Mouse (Mus musculus) heart, embryonic 16.5 days (tissue): ENCODE measurements around the gene Rpn1. TPM values are rescaled to one million over a fixed set of nuclear protein-coding genes. Genes with fewer than 3 reads are reported as not detected.

Experiments
- ATAC-seq: fragments of 200-750 bp; cut with Nextera tagmentation; replicated peaks from 2 replicates; pipeline ENCODE4 v1.8.0; 2017; ENCODE audit warnings: moderate number of reproducible peaks; ENCODE audit not compliant: insufficient read depth, low FRiP score; ENCODE audit errors: extremely low read depth
- H3K27ac ChIP-seq: fragments of 300-500 bp; sonication (generic); 2 replicates; pipeline ENCODE4 v1.5.1; 2014; ENCODE audit warnings: mild to moderate bottlenecking, low read length, control low read depth, moderate library complexity
- H3K27me3 ChIP-seq: fragments of 300-500 bp; sonication (generic); 2 replicates; pipeline ENCODE4 v1.6.1; 2014; ENCODE audit warnings: low read length, mixed read lengths; ENCODE audit not compliant: control insufficient read depth, insufficient read depth
- H3K36me3 ChIP-seq: fragments of 300-500 bp; sonication (generic); 2 replicates; pipeline ENCODE4 v1.6.1; 2014; ENCODE audit not compliant: control insufficient read depth, insufficient read depth
- H3K4me1 ChIP-seq: fragments of 300-500 bp; sonication (generic); 2 replicates; pipeline ENCODE4 v1.6.1; 2014; ENCODE audit warnings: low read length, mixed read lengths; ENCODE audit not compliant: control insufficient read depth, insufficient read depth
- H3K4me2 ChIP-seq: fragments of 300-500 bp; sonication (generic); 2 replicates; pipeline ENCODE4 v1.6.1; 2014; ENCODE audit warnings: low read depth, mild to moderate bottlenecking, control low read depth, low read length
- H3K4me3 ChIP-seq: fragments of 300-500 bp; sonication (generic); 2 replicates; pipeline ENCODE4 v1.5.1; 2014; ENCODE audit warnings: mild to moderate bottlenecking, control low read depth, low read length
- H3K9ac ChIP-seq: fragments of 300-500 bp; sonication (generic); 2 replicates; pipeline ENCODE4 v1.6.1; 2014; ENCODE audit warnings: low read length, control low read depth
- H3K9me3 ChIP-seq: fragments of 300-500 bp; sonication (generic); replicated peaks from 2 replicates; pipeline ENCODE4 v1.6.1; 2016; ENCODE audit warnings: low read length; ENCODE audit not compliant: control insufficient read depth
- WGBS: fragments of 180-500 bp; shearing (Covaris S2); extraction: QIAGEN DNeasy Blood & Tissue Kit; methylation state at CpG from one replicate; pipeline ENCODE4 v1.1.7; 2014; 5-methylcytosine and 5-hydroxymethylcytosine counted together
- polyA plus RNA-seq: library from polyadenylated mRNA; unstranded; fragments of >200 nt; fragmentation: Nextera tagmentation; extraction: Ambion mirVana; gene quantifications from 2 replicates; pipeline ENCODE4 v1.2.1, GENCODE M21; 2015

Gene Rpn1
- polyA plus RNA-seq, 1 experiment from 2014 or later = 182 TPM

DNA sequence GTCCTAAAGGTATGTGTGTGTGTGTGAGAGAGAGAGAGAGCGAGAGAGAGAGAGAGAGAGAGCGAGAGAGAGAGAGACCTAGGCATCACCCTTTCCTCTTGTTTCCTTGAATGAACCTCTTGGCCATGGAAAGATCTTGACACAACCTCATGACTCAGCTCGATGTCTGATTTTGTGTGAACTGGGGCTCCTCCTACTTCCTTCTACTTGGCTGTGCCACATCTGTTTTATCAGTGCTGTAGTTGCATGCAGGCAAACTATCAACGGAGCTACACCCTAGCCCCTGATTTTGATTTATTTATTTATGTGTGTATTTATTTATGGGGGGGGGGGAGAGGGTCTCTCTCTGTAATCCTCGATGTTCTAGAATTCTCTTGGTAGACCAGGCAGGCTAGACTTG is 36.4 kb upstream of the Rpn1 start:
- ATAC-seq = no peak
- no peaks in the 10 kb centered on the region for H3K27me3 ChIP-seq
- peaks cover 14% of the 10 kb centered on the region for H3K4me1 ChIP-seq
- no peaks in the 10 kb centered on the region for H3K36me3 ChIP-seq
- H3K4me2 ChIP-seq = no peak overlapping the region
- 66% methylated on average over 5 of the region's 5 CpGs for WGBS
- H3K27ac ChIP-seq = no peak overlapping the region
- H3K9ac ChIP-seq = no peak overlapping the region
- no peak overlapping the region for H3K4me3 ChIP-seq
- H3K9me3 ChIP-seq = no peaks in the 10 kb centered on the region; the same call in 1 of the 2 replicates

GRCm38 (mm10) chr6:88049008-88049407 is 35.3 kb upstream of the Rpn1 start:
- no peak overlapping the region for H3K27ac ChIP-seq
- no peak overlapping the region for H3K4me2 ChIP-seq
- ATAC-seq = no peak
- peaks cover 2% of the 10 kb centered on the region for H3K4me1 ChIP-seq
- WGBS = 69% methylated on average over 6 of the region's 6 CpGs
- no peaks in the 10 kb centered on the region for H3K36me3 ChIP-seq
- H3K9me3 ChIP-seq = no peaks in the 10 kb centered on the region; the same call in 1 of the 2 replicates
- H3K9ac ChIP-seq = no peak overlapping the region
- H3K27me3 ChIP-seq = no peaks in the 10 kb centered on the region
- H3K4me3 ChIP-seq = no peak overlapping the region

DNA sequence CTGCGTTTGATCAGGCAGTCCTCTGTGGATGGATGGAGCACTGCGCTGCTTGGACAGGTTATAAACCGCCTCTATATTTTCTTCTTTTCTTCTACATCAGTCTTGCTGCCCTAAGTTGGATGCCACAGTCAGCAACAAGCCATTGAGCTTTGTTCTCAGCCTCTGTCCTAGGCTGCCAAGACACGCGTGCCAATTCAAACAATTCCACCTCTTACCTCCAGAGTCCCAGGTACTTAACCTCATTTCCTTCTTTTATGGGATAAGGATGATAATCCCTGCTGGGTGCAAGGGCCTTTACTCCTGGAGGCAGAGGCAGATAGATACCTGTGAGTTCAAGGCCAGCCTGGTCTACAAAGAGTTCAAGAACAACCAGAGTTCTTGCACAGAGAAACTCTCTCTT is 33.1 kb upstream of the Rpn1 start:
- ATAC-seq = no peak
- Histone ChIP-seq H3K4me2 (no peak overlapping the region), H3K27me3 (no peaks in the 10 kb centered on the region), H3K27ac (no peak overlapping the region), H3K4me1 (no peaks in the 10 kb centered on the region), H3K9ac (no peak overlapping the region), H3K4me3 (no peak overlapping the region), H3K36me3 (no peaks in the 10 kb centered on the region), H3K9me3 (no peaks in the 10 kb centered on the region; the same call in 1 of the 2 replicates)
- WGBS = 85% methylated on average over 5 of the region's 5 CpGs

DNA sequence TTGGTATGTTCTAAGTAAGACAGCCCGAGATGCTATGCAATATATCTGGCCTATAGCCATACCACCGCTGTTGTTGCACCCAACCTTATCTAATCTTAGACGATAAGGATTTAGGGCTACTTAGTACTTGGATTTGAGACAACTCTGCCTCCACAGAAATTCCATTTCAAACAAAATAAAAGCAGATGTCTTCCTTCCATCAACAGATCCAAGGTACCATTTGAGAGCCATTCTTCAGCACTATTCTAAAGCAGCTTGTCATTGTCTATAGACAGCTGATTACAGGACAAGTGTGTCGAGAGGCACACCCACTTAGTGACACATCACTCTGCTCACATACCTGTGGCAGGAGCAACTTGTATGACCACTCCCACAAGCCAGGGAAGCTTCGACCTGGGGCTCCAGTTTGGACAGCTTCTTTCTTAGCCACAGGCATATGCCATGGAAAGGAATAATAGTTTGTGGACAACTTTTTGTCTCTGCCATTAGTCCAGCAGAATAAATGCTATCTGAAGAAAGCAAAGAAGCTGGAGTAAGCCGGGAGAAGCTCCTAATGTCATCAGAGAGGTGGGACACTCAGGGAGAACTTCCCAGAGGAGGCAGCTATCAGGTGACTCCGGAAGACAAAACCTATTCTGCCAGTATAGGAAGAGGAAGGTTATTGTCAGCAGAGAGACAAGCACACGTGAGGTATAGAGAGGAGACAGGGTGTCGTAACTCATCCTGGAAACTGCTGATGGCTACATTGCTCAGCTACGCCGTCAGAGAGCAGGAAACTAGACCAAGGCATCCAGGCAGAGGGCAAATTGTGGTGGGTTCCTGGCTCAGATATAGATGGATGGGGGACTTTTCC is 30.8 kb upstream of the Rpn1 start:
- 39% methylated on average over 11 of the region's 11 CpGs for WGBS
- no peaks in the 10 kb centered on the region for H3K27me3 ChIP-seq
- no peak overlapping the region for H3K4me3 ChIP-seq
- no peaks in the 10 kb centered on the region for H3K4me1 ChIP-seq
- no peak for ATAC-seq
- H3K4me2 ChIP-seq = no peak overlapping the region
- no peaks in the 10 kb centered on the region for H3K36me3 ChIP-seq
- no peak overlapping the region for H3K9ac ChIP-seq
- no peak overlapping the region for H3K27ac ChIP-seq
- H3K9me3 ChIP-seq = no peaks in the 10 kb centered on the region; the same call in 1 of the 2 replicates

- no peak overlapping the region for H3K4me3 ChIP-seq
- H3K4me1 ChIP-seq = no peaks in the 10 kb centered on the region
- H3K27me3 ChIP-seq = no peaks in the 10 kb centered on the region
- no peaks in the 10 kb centered on the region for H3K36me3 ChIP-seq
- no peak overlapping the region for H3K9ac ChIP-seq
- H3K4me2 ChIP-seq = no peak overlapping the region
- ATAC-seq = no peak
- no peak overlapping the region for H3K27ac ChIP-seq
- WGBS = 62% methylated on average over 9 of the region's 9 CpGs
- H3K9me3 ChIP-seq = no peaks in the 10 kb centered on the region; the same call in 1 of the 2 replicates
These were observed 30.0 kb upstream of the Rpn1 start for GRCm38 (mm10) chr6:88054081-88054835.

DNA sequence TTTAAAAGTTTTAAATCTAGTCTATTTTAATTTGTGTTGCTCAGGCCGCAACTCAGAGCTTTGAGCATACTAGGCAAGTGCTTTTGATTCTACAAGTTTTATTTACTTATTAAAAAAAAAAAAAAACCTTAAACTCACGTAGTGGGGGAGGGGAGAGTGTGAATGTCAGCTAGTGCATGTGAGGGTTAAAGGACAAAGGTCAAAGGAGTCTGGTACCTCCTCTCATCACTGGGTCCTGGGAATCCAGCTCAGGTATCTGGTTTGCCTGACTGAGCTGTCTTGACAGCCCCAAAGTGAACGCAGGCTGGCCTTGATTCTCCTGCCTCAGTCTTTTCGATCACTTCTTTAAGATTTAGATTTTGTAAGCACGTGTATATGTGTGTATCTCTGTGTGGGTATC is 28.6 kb upstream of the Rpn1 start:
- ATAC-seq = no peak
- Histone ChIP-seq H3K9ac (no peak overlapping the region), H3K27ac (no peak overlapping the region), H3K9me3 (no peaks in the 10 kb centered on the region; the same call in 1 of the 2 replicates), H3K4me2 (no peak overlapping the region), H3K4me3 (no peak overlapping the region), H3K27me3 (no peaks in the 10 kb centered on the region), H3K4me1 (no peaks in the 10 kb centered on the region), H3K36me3 (no peaks in the 10 kb centered on the region)
- WGBS = 72% methylated on average over 5 of the region's 5 CpGs

DNA sequence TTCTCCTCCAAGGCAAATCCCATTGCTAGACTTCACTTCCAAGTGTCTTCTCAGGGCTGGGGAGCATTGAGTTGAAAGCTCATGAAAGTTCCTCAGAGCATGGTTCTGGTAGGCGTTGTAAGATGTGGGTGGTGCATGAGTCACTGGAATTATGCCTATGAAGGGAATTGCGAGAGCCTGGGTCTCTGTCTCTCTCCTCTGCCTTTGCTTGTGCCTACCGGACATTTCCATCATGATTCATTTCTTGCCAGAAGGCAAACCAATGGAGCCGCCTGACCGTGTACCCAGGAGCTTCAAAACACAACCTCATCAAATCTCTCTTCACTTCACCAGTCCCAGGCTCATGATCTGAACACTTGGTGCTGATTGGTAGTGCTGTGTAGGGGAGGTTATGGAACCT is 27.4 kb upstream of the Rpn1 start:
- Histone ChIP-seq H3K4me1 (no peaks in the 10 kb centered on the region), H3K27me3 (no peaks in the 10 kb centered on the region), H3K9ac (no peak overlapping the region), H3K36me3 (no peaks in the 10 kb centered on the region), H3K4me3 (no peak overlapping the region), H3K4me2 (no peak overlapping the region), H3K9me3 (no peaks in the 10 kb centered on the region; the same call in 1 of the 2 replicates), H3K27ac (no peak overlapping the region)
- ATAC-seq = no peak
- 80% methylated on average over 5 of the region's 5 CpGs for WGBS

GRCm38 (mm10) chr6:88059903-88060302 is 24.4 kb upstream of the Rpn1 start:
- Histone ChIP-seq H3K4me3 (no peak overlapping the region), H3K36me3 (no peaks in the 10 kb centered on the region), H3K4me2 (no peak overlapping the region), H3K27me3 (no peaks in the 10 kb centered on the region), H3K9me3 (no peaks in the 10 kb centered on the region), H3K27ac (no peak overlapping the region), H3K9ac (no peak overlapping the region), H3K4me1 (no peaks in the 10 kb centered on the region)
- ATAC-seq = no peak
- 78% methylated on average over 5 of the region's 5 CpGs for WGBS

DNA sequence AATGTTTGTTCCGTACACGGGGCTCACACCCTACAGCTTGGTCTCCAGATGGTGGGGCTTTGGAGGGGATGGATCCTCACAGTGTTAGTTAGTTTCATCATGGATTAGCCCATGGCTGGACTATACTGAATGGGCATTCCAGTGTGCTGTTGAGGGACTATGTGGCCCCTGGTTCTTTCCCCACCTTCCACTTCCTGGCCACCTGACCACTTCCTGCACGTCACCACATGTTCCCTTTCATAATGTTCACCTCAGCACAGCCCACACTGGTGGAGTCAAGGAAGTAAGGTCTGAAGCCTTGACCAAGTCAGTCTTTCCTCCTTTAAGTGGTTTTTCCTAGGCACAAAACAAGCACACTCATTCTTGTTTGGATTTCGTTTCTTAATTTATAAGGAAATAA is 23.7 kb upstream of the Rpn1 start:
- Histone ChIP-seq H3K9ac (no peak overlapping the region), H3K9me3 (no peaks in the 10 kb centered on the region), H3K4me2 (no peak overlapping the region), H3K36me3 (no peaks in the 10 kb centered on the region), H3K27ac (no peak overlapping the region), H3K4me3 (no peak overlapping the region), H3K27me3 (no peaks in the 10 kb centered on the region), H3K4me1 (peaks cover 2% of the 10 kb centered on the region; the same call in 1 of the 2 replicates)
- no peak for ATAC-seq
- 74% methylated on average over 4 of the region's 4 CpGs for WGBS
